Mouse (Mus musculus) retina, postnatal 7 days (tissue): ENCODE measurements around the gene Golga1.
"Not testable (repeated sequence)": the region's sequence is repeated elsewhere in the genome, so short reads cannot be mapped to it uniquely, and the experiment has no call there.

Source experiments
- DNase-seq: peaks from one replicate; pipeline ENCODE4 v3.0.0-alpha.2; 2012; ENCODE audit warnings: low read depth, low spot score

Golga1 gene

GRCm38 (mm10) chr2:39065400-39065987 is at the start of gene Golga1:
Gene Golga1 (minus strand): TSS chr2:39065541.
- peak; percentile 86 for DNase-seq

- no peak for DNase-seq
Measured at GRCm38 (mm10) chr2:39114093-39114492, 48.8 kb upstream of the Golga1 start.

GRCm38 (mm10) chr2:39110514-39110913 is 45.2 kb upstream of the Golga1 start:
- no peak for DNase-seq

GRCm38 (mm10) chr2:39109712-39110111 is 44.4 kb upstream of the Golga1 start:
- not testable (repeated sequence) for DNase-seq

GRCm38 (mm10) chr2:39099951-39100350 is 34.6 kb upstream of the Golga1 start:
- DNase-seq = not testable (repeated sequence)

GRCm38 (mm10) chr2:39097993-39098392 is 32.7 kb upstream of the Golga1 start:
- DNase-seq = no peak

GRCm38 (mm10) chr2:39091966-39092365 is 26.6 kb upstream of the Golga1 start:
- DNase-seq = no peak

GRCm38 (mm10) chr2:39082706-39083105 is 17.4 kb upstream of the Golga1 start:
- DNase-seq = no peak

- DNase-seq = no peak
Measured at GRCm38 (mm10) chr2:39070666-39071065, 5.3 kb upstream of the Golga1 start.

- no peak for DNase-seq
Measured at GRCm38 (mm10) chr2:39069096-39069495, 3.8 kb upstream of the Golga1 start.

GRCm38 (mm10) chr2:39064687-39065399 is 498 bp downstream of the Golga1 start:
- no peak for DNase-seq

GRCm38 (mm10) chr2:39048515-39048914 is 16.8 kb downstream of the Golga1 start:
- no peak for DNase-seq

- DNase-seq = no peak
Measured at GRCm38 (mm10) chr2:39040215-39040614, 25.1 kb downstream of the Golga1 start.

GRCm38 (mm10) chr2:39031611-39032010 is 33.7 kb downstream of the Golga1 start:
- DNase-seq = no peak

GRCm38 (mm10) chr2:39020004-39020403 is 45.3 kb downstream of the Golga1 start:
- DNase-seq = no peak

GRCm38 (mm10) chr2:39016581-39016980 is 48.8 kb downstream of the Golga1 start:
- DNase-seq = no peak

- no peak for DNase-seq
Measured at GRCm38 (mm10) chr2:39012768-39013279, 52.5 kb downstream of the Golga1 start.

GRCm38 (mm10) chr2:39011971-39012370 is 53.4 kb downstream of the Golga1 start:
- DNase-seq = no peak

- no peak for DNase-seq
Measured at GRCm38 (mm10) chr2:39011264-39011663, 54.1 kb downstream of the Golga1 start.

- DNase-seq = not testable (repeated sequence)
Measured at GRCm38 (mm10) chr2:39010144-39010543, 55.2 kb downstream of the Golga1 start.

- no peak for DNase-seq
Measured at GRCm38 (mm10) chr2:39008954-39009365, 56.4 kb downstream of the Golga1 start.

- no peak for DNase-seq
Measured at GRCm38 (mm10) chr2:39008350-39008851, 56.9 kb downstream of the Golga1 start.

- peak; percentile 91 for DNase-seq
Measured at GRCm38 (mm10) chr2:39007865-39008264, 57.5 kb downstream of the Golga1 start.
